Mouse (Mus musculus) adrenal gland, postnatal 10 days (tissue): ENCODE results near the gene Prr7. TPM values are rescaled to one million over a fixed set of nuclear protein-coding genes. Genes with fewer than 3 reads are reported as not detected.
"Not testable (repeated sequence)": the region's sequence is repeated elsewhere in the genome, so short reads cannot be mapped to it uniquely, and the experiment has no call there.

ENCODE experiments used
- DNase-seq: peaks from one replicate; pipeline ENCODE4 v3.0.0; 2021; ENCODE audit warnings: mixed read lengths
- long read RNA-seq, 2 experiments: library from polyadenylated mRNA; stranded (forward); transcript quantifications; one replicate each; pipeline ENCODE4 v2.0.0; 2021
- total RNA-seq, 2 experiments: library from RNA; stranded (reverse); gene quantifications; 2 replicates each; pipeline ENCODE4 v1.2.3; 2021

The Prr7 gene
- 1 to 10 TPM; 3.7 to 4.2 TPM for total RNA-seq
- long read RNA-seq, experiment 1: 0 reads
- long read RNA-seq, experiment 2: 0 reads

DNA sequence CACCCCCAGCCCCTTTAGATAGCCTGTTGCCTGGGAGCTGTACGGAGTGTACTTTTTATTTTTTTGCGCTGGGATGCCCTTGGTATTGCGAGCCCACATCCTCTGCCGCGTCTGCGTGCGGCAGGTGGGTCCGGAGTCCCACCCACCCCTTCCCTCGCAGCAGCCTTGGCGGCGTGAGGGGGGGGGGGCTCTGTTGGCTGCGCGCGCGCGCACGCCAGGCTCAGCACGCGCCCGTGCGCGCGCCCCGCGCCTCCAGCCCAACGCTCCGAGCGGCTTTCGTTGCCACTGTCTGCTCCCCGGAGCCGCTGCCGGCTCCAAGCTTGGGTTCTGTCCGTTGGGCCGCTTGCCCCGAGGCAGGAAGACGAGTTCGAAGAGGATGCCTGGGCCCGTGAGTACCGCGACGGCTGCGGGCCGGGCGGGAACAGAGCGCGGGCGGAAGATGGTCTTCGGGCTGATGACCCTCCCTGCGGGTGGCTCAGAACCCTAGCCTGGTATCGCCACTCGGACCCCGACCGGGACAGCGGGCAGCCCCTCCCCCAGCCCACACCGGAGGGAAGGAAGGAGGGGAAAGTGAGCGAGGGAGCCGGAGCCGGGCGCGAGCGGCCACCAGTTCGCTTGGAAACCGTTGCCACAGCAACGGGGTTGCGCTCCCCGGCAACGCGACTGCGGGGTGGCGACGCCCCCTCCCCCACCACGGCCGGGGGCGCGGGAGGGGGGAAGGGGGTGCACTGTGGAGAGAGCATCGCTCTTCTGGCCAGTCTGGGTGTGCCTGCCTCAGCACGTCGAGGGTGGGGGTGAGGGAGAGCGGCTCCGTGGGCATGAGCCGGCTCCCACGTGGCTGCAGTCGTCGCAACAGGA, at the start of gene Prr7:
Gene Prr7, plus strand, starts transcription at position 241 of the 858 bp plus-strand sequence.
- peak; percentile 73 for DNase-seq

DNA sequence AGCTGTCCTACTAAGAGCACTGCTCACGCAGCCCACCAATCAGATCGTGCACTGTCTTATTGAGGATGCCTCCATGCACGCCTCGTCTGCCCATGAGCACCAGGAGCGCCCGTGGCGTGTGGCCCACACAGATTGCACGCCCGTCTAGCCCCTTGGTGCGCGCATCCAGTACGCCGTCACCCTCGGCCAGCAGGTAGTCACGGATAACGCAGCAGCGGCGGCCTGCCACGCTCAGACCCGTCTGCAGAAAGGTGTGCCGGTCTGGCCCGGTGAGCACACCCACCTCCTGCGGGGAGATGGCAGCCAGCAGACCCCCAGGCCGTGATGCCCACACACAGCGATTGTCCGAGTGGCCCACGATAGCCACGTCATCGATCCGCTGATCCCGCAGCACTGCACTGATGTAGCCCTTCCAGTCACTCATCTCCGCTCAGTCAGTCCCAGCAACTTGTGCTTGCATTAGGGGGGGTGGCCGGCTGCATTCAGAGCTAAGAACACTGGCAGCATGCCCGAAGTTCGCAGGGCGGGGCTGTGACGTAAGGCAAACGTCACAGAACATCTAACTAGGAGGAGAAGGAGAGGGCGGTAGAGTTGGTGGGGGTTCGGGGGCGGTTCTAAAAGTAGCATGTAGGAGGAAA, 49.2 kb upstream of the Prr7 start, which contains the start of gene Pfn3:
Gene Pfn3, minus strand, starts transcription at position 490 of the 638 bp plus-strand sequence.
- DNase-seq: peak; percentile 52

DNA sequence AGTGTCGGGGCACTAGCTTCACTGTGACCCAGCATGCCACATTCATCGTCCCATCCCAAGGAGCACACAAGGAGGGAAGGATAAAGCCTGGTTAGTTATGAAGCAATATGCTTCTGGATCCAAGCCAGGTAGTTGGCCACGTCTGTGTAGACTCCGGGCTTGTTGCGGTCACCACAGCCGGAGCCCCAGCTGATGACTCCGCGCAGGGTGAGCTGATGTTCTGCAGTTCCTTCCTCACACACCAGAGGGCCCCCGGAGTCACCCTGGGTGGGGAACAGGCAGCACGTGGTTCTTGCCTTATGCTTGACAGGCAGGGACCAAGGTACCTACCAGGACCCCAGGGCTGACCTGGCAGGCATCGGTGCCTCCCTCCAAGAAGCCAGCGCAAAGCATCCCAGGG, 46.1 kb upstream of the Prr7 start:
- DNase-seq: peak; percentile 95

- DNase-seq: no peak
Observed at GRCm38 (mm10) chr13:55419142-55419541, 44.9 kb upstream of the Prr7 start.

- no peak for DNase-seq
Observed at GRCm38 (mm10) chr13:55420018-55420932, 43.8 kb upstream of the Prr7 start.

- DNase-seq: peak; percentile 80
Observed at GRCm38 (mm10) chr13:55420933-55421800, 42.9 kb upstream of the Prr7 start.

DNA sequence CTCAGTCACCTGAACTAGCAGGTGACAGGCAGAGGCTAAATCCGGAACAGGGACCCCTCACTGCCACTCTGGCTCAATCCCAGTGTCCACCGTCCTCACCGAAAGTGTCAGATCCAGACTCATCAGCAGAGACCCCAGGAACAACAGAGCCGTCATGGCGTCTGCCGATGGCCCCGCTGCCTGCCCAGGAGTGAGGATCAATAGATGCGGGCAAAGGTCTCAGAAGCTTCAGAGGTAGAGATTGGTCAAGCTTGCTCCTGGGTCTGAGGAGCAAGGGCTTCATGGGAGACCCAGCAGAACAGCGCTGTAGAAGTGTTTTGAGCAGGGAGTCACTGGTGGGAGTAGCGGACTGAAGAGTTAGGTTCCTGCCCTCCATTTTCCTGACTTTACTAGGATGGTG, 37.5 kb upstream of the Prr7 start, which contains the start of gene F12:
Gene F12, minus strand, starts transcription at position 181 of the 400 bp plus-strand sequence.
- no peak for DNase-seq

DNA sequence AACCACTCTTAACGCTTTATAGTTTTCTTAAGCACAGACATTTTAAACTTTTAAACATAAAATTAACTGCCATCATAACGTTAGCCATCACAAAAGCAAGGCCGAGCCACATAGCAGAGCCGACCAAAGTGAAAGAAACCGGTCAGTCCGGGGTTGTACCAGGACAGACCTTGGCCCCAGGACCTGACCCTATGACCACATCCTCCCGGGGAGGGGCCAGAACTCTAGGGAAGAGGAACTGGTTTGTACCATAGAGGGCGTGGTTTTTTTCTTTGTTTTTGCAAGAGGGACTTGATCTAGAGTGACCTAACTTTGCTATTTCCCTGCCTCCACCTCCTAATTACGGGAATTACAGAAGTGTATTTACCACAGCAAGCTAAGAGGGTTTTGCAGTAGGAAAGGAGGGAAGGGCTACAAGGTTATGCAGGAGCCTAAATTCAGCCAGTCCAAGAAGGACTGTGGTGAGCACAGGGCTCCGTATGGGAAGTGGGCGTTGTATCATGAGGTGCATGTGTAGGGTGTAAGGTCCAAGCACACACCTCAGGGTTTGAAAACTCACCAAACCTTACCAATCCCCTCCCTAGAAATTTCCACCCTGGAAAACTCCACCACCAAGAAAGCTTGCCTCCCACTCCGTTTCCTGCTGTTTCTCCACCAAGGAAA, 34.7 kb upstream of the Prr7 start:
- peak; percentile 77 for DNase-seq

DNA sequence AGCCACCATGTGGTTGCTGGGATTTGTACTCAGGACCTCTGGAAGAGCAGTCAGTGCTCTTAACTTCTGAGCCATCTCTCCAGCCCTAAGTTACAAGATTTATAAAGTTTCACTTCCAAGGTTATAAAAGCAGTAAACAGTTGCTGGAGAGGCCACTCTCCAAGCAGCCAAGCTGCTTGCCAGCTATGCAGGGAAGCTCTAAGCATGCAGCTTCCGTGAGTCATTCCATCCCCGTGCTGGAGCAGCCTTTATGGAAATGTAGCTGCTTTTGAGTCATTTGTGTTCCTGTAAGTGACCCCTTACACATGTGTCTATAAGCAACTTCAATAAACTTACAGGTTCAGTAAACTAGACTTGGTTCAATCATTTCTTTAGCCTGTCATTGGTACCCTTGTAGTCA, 33.5 kb upstream of the Prr7 start:
- no peak for DNase-seq

- DNase-seq: no peak
Observed at GRCm38 (mm10) chr13:55431889-55432685, 32.0 kb upstream of the Prr7 start.

DNA sequence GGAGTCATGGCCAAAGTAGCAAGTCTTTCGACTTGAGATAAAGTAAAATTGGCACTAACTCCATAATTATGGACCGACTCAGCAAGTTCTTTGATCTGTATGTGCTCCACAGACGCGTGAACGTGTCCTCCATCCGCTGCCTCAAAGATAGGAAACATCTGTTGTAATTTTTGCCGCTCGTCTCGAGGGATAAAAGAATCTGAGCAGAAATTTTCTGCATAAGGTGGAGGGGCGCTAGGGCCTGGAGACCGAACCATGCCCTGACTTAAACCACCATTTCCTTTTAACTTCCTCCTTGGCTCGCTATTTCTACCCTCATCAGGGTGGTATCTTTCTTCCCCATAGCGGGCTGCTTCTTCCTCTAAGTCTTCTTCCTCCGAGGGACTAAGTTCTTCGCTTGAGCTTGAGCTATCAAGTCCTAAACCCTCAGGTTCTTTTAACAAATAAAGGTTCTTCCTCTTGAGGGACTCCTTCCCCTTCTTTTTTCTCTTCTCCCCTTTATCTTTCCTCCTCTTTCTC, 26.9 kb upstream of the Prr7 start:
- DNase-seq: not testable (repeated sequence)

DNA sequence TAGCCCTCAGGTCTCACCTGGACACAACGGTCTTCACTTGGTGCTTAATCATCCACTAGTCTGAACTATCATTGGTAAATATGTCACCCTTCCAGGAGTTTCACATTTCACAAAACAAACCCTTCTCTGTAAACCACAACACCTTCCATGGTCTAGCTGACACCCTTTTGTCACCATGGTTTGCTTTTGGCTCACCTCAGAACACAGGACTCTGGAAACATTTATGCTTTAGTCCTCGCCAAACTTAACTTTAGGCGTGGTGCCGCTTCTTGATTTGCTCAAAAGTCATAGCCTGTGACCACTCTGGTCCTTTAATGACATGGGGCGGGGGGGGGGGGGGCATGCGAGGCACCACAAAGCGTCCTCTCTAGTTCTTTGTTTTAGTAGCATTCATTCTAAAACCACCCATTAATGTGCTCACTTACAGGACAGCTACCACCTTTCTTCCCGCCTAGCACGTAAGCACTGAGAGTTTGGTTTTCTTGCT, 20.2 kb upstream of the Prr7 start:
- no peak for DNase-seq

DNA sequence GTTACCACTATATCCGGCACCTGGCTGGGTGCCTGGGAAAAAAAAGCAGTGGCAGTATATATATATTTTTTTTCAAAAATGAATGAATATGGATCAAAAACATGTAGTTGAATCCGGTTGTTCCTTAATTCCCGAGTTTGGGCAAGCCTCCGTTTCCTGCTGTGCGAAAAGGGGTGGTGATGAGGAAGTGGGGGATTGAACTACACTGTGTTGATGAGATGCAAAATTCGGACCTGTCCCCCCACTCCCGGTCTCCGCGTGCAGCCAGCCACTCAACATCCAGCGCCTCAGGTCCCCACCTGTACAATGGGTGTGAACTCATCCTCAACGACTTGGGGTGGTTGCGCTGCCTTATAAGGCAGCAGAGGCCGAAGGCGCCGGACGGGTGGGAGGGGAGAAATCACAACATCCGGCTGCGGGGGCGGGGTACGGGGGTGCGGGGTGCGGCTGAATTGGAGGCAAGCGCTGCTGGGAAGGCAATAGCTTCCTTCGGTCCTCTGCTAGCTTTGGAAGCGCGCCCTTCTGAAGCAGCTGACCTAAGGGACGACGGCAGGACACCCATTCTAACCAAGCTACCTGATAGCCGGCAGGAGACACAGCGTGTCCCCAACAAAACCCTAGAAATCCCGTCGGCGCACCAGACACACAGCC, 19.7 kb upstream of the Prr7 start:
- no peak for DNase-seq

- DNase-seq: peak; percentile 99
Observed at GRCm38 (mm10) chr13:55444937-55445315, 19.1 kb upstream of the Prr7 start, which contains the start of gene Grk6. Gene Grk6, plus strand, starts transcription at chr13:55445072.

GRCm38 (mm10) chr13:55445361-55446091, 18.5 kb upstream of the Prr7 start:
- DNase-seq: no peak

DNA sequence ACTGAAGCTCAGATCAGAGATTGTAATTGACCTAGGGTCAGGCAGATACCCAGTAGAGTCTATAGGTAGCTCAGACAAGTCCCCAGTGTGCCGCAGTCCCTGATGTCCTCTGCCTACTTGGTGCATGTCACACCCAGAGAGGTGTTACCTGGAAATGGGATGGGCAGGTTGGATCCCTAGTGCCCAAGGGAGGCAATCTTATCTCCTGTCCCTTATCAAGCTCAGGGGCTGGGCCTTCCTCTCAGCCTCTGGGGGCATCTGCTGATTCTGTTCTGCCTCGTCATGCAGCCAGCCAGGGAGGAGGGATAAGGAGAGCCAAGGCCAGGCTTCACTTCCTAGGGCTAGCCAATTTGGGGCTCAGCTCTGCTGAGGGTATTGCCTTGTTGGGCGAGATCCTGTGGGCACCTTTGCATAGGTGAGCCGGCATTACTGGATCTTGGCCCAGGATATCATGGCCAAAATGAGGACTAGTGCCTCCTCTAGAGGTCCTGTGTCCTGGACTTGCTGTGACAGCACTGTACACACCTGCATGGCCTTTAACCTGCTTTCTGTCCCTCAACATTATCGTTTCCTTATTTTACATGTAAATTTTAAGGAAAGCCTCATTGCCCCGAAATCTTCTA, 17.5 kb upstream of the Prr7 start:
- DNase-seq: no peak

GRCm38 (mm10) chr13:55447543-55447943, 16.5 kb upstream of the Prr7 start:
- no peak for DNase-seq

- no peak for DNase-seq
Observed at GRCm38 (mm10) chr13:55448131-55448530, 15.9 kb upstream of the Prr7 start.
